Mouse (Mus musculus) CH12.LX (cell line): ENCODE results near the gene Rab14.

ENCODE experiments used
- CHD1 ChIP-seq: IDR thresholded peaks from 2 replicates; pipeline ENCODE4 v1.6.1; 2012; ENCODE audit warnings: low read depth, low read length, improper control_type of control experiment, inconsistent platforms
- CTCF ChIP-seq, 2 experiments: IDR thresholded peaks in 1 of 2; conservative IDR thresholded peaks in 1 of 2; 2 replicates each; pipeline ENCODE4 v1.5.1; 2011 to 2012; ENCODE audit warnings: low read depth in 2 of 2, low read length in 2 of 2, improper control_type of control experiment in 1 of 2, inconsistent platforms in 1 of 2, mild to moderate bottlenecking in 1 of 2, moderate library complexity in 1 of 2
- ELF1 ChIP-seq: IDR thresholded peaks from 2 replicates; pipeline ENCODE4 v1.6.1; 2014; ENCODE audit warnings: low read depth, mild to moderate bottlenecking, inconsistent platforms, low read length, improper control_type of control experiment
- EP300 ChIP-seq: IDR thresholded peaks from 2 replicates; pipeline ENCODE4 v1.6.1; 2011; ENCODE audit warnings: low read length, improper control_type of control experiment
- HCFC1 ChIP-seq: IDR thresholded peaks from 2 replicates; pipeline ENCODE4 v1.6.1; 2012; ENCODE audit warnings: low read depth, mild to moderate bottlenecking, inconsistent platforms, low read length, improper control_type of control experiment
- JUN ChIP-seq: IDR thresholded peaks from 2 replicates; pipeline ENCODE4 v1.6.1; 2011; ENCODE audit warnings: low read depth, mild to moderate bottlenecking, low read length, improper control_type of control experiment, moderate library complexity; ENCODE audit not compliant: insufficient read depth
- MAX ChIP-seq: IDR thresholded peaks from 2 replicates; pipeline ENCODE4 v1.6.1; 2011; ENCODE audit warnings: low read length, improper control_type of control experiment
- MXI1 ChIP-seq: IDR thresholded peaks from 2 replicates; pipeline ENCODE4 v1.6.1; 2011; ENCODE audit warnings: mild to moderate bottlenecking, low read depth, low read length, improper control_type of control experiment
- POLR2A ChIP-seq: IDR thresholded peaks from 2 replicates; pipeline ENCODE4 v1.6.1; 2011; ENCODE audit warnings: low read depth, mild to moderate bottlenecking, improper control_type of control experiment, low read length
- RCOR1 ChIP-seq: conservative IDR thresholded peaks from 2 replicates; pipeline ENCODE4 v1.6.1; 2012; ENCODE audit warnings: low read depth, mild to moderate bottlenecking, inconsistent platforms, low read length, improper control_type of control experiment
- UBTF ChIP-seq: IDR thresholded peaks from 2 replicates; pipeline ENCODE4 v1.6.1; 2012; ENCODE audit warnings: low read depth, mild to moderate bottlenecking, inconsistent platforms, low read length, improper control_type of control experiment, moderate library complexity

GRCm38 (mm10) chr2:35233898-35234297 is 33.0 kb upstream of the Rab14 start:
- TF ChIP-seq CTCF (conservative IDR thresholded peaks at IDR 0.05 in 1 of 2, IDR thresholded peaks at IDR 0.05 in 1 of 2; ENCODE audit: low read depth in 2 of 2, low read length in 2 of 2) (no peak), CHD1 (no peak), POLR2A (no peak), EP300 (no peak), HCFC1 (no peak), JUN (no peak), RCOR1 (no peak), MAX (no peak), UBTF (no peak), MXI1 (no peak), ELF1 (no peak)
